Mouse (Mus musculus): ENCODE measurements around the gene Tfap2c. TPM values are rescaled to one million over a fixed set of nuclear protein-coding genes. Genes with fewer than 3 reads are reported as not detected.

Tfap2c gene
- total RNA-seq (2014; rRNA removed) (3.3 and 3.7 TPM in 2 replicates), polyA plus RNA-seq (2015; fragmentation: Nextera tagmentation; extraction: Ambion mirVana) (3.7 and 3.9 TPM in 2 replicates)

DNA sequence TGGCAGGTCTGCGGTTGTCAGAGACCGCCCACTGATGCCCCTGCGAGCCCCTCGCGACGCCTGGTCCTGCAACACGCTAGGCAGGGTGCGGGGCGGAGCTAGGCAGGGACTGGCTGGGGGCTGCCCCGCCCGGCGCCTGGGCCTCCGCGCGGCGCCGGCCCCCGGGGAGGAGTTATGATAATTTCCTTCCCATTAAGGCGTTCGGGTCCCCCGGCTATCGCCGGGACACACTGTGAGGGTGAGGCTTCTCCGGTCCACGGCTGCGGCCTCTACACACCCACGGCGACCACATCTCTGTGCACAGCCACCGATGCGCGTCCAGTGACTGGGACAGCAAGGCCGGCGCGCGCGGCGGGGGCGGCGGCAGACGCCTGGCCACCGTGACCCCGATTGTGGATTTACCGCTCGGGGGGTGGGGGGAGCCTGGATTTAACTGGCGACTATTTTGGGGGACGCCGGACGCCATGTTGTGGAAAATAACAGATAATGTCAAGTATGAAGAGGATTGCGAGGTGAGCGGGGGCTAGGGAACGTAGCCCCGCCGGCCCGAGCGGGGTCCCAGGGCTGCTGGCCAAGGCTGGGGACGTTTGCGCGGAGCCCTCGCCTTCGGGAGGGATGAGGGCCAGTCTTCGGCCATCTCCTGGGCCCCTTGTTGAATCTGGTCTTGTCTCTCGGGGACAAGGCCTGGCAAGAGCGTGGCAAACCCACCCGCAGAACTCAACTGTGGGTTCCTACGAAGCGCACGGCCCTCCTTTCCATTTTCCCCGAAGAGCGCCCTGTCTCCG, at the start of gene Tfap2c:
Gene Tfap2c (plus strand): TSS at position 223 of the 785 bp plus-strand sequence.
- no peaks in the 10 kb centered on the region for H3K4me1 ChIP-seq (ENCODE audit: insufficient read depth)
- H3K4me3 ChIP-seq (ENCODE audit: low read depth, low read length) = peak within 1 kb of the TSS; percentile 33
- ATAC-seq = peak; percentile 56
- peak within 1 kb of the TSS; percentile 53 for H3K4me2 ChIP-seq (ENCODE audit: low read depth)
- H3K9ac ChIP-seq = no peak within 1 kb of the TSS
- WGBS = 3% methylated on average over 69 of the region's 70 CpGs
- TF ChIP-seq CTCF (IDR thresholded peaks at IDR 0.05; ENCODE audit: low read depth) = no peak
- H3K27ac ChIP-seq (ENCODE audit: low read depth, low read length) = no peak within 1 kb of the TSS
- H3K36me3 ChIP-seq (ENCODE audit: insufficient read depth) = no peaks in the 10 kb centered on the region
- peaks cover 66% of the 10 kb centered on the region for H3K27me3 ChIP-seq (ENCODE audit: insufficient read depth, low read length)
- H3K9me3 ChIP-seq (ENCODE audit: low read length) = no peaks in the 10 kb centered on the region
- peak; percentile 44 for DNase-seq

DNA sequence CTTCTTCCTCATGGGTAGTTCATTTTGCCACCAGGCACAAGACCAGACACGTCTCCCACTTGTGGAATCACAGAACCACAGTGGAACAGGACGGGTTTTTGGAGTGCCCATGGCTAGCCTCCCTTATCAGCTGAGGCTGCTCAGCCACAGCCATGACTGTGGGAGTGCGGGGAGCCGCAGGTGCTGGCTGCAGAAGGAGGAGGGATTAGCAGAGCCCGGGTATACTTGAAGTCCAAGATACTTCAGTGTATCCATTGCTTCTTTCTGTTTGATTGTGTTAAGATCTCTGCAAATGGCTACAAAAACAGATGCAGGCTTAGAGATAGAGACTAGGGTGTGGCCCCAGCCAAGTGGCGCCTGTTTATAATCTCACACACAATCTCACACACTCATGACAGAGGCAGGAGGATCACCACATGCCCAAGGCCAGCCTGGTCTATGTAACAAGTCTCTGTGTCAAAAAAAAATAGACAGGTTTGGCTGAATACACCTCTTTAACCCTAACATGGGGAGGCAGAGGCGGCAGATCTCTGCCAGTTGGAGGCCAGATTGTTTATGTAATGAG, 48.6 kb upstream of the Tfap2c start:
- ATAC-seq (no peak), DNase-seq (no peak)
- Histone ChIP-seq H3K27me3 (ENCODE audit: insufficient read depth, low read length) (no peaks in the 10 kb centered on the region), H3K4me1 (ENCODE audit: insufficient read depth) (no peaks in the 10 kb centered on the region), H3K27ac (ENCODE audit: low read depth, low read length) (no peak overlapping the region), H3K36me3 (ENCODE audit: insufficient read depth) (no peaks in the 10 kb centered on the region), H3K4me3 (ENCODE audit: low read depth, low read length) (no peak overlapping the region), H3K9me3 (ENCODE audit: low read length) (no peaks in the 10 kb centered on the region), H3K4me2 (ENCODE audit: low read depth) (no peak overlapping the region), H3K9ac (no peak overlapping the region)
- WGBS = 62% methylated on average over 7 of the region's 7 CpGs
- TF ChIP-seq CTCF (IDR thresholded peaks at IDR 0.05; ENCODE audit: low read depth) = no peak

DNA sequence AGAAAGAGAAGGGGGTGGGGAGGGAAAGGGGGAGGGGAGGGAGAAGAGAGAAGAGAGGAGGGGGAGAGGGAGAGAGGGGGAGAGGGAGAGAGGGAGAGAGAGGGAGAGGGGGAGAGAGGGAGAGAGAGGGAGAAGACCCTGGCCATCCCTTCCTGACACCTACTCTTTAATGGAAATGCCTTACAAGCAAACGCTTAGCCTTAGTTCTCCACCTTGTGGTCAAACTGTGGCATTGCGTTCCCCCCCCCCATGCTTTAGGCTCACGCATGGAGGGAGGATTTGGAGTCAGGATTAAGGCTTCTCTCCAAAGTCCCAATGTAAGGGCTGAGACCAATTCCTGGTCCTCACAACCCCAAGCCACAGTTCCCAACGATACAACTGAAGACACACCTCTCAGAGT, 48.1 kb upstream of the Tfap2c start:
- Histone ChIP-seq H3K9me3 (ENCODE audit: low read length) (no peaks in the 10 kb centered on the region), H3K4me1 (ENCODE audit: insufficient read depth) (no peaks in the 10 kb centered on the region), H3K36me3 (ENCODE audit: insufficient read depth) (no peaks in the 10 kb centered on the region), H3K4me2 (ENCODE audit: low read depth) (no peak overlapping the region), H3K9ac (no peak overlapping the region), H3K27ac (ENCODE audit: low read depth, low read length) (no peak overlapping the region), H3K27me3 (ENCODE audit: insufficient read depth, low read length) (no peaks in the 10 kb centered on the region), H3K4me3 (ENCODE audit: low read depth, low read length) (no peak overlapping the region)
- 9% methylated on average over 4 of the region's 4 CpGs for WGBS
- DNase-seq = peak; percentile 71
- ATAC-seq = no peak; the same call in 1 of the 2 replicates
- TF ChIP-seq CTCF (IDR thresholded peaks at IDR 0.05; ENCODE audit: low read depth) = peak; percentile 91

DNA sequence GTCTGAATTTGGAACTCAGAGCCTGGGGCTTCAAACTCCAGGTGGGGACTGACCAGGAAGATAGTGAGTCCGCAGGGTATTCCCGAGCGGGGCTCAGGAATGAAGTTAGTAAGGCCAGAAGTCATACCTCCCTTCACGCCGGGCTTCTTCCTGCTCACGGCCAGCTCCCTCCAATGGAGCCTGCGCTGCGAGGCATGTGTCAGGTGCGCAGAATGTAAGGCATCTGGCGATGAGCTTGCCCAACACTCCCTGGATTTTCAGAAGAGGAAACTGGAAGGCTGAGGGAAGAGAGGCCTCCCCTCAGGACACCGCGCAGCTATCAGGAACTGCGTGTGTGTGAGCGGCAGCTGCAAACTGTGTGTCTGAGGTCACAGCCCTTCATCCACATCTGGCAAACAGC, 47.2 kb upstream of the Tfap2c start:
- H3K36me3 ChIP-seq (ENCODE audit: insufficient read depth) = no peaks in the 10 kb centered on the region
- no peaks in the 10 kb centered on the region for H3K4me1 ChIP-seq (ENCODE audit: insufficient read depth)
- H3K9ac ChIP-seq = no peak overlapping the region
- H3K27ac ChIP-seq (ENCODE audit: low read depth, low read length) = no peak overlapping the region
- H3K27me3 ChIP-seq (ENCODE audit: insufficient read depth, low read length) = no peaks in the 10 kb centered on the region
- H3K4me2 ChIP-seq (ENCODE audit: low read depth) = no peak overlapping the region
- no peak overlapping the region for H3K4me3 ChIP-seq (ENCODE audit: low read depth, low read length)
- ATAC-seq (no peak), DNase-seq (no peak)
- WGBS = 84% methylated on average over 14 of the region's 14 CpGs
- no peaks in the 10 kb centered on the region for H3K9me3 ChIP-seq (ENCODE audit: low read length)
- TF ChIP-seq CTCF (IDR thresholded peaks at IDR 0.05; ENCODE audit: low read depth) = no peak

DNA sequence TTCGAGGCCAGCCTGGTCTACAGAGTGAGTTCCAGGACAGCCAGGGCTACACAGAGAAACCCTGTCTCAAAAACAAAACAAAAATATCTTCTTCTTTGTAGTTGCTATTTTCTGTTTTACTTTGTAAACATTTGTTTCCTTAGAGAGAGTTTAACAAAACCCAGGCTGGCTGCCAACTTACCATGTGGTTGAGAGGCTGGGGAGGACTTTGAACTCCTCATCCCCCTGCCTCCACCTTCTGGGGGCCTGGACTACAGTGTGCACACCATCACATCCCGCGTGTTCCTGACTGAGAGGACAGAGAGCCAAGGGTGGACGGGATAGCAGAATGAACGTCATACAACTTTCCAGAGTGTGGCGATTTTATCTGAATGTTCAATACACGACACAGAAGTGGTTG, 43.3 kb upstream of the Tfap2c start:
- no peak for TF ChIP-seq CTCF (IDR thresholded peaks at IDR 0.05; ENCODE audit: low read depth)
- Histone ChIP-seq H3K9ac (no peak overlapping the region), H3K9me3 (ENCODE audit: low read length) (no peaks in the 10 kb centered on the region), H3K36me3 (ENCODE audit: insufficient read depth) (no peaks in the 10 kb centered on the region), H3K4me2 (ENCODE audit: low read depth) (no peak overlapping the region), H3K4me3 (ENCODE audit: low read depth, low read length) (no peak overlapping the region), H3K27me3 (ENCODE audit: insufficient read depth, low read length) (no peaks in the 10 kb centered on the region), H3K27ac (ENCODE audit: low read depth, low read length) (no peak overlapping the region), H3K4me1 (ENCODE audit: insufficient read depth) (no peaks in the 10 kb centered on the region)
- no peak for DNase-seq
- no peak for ATAC-seq
- 82% methylated on average over 7 of the region's 7 CpGs for WGBS

DNA sequence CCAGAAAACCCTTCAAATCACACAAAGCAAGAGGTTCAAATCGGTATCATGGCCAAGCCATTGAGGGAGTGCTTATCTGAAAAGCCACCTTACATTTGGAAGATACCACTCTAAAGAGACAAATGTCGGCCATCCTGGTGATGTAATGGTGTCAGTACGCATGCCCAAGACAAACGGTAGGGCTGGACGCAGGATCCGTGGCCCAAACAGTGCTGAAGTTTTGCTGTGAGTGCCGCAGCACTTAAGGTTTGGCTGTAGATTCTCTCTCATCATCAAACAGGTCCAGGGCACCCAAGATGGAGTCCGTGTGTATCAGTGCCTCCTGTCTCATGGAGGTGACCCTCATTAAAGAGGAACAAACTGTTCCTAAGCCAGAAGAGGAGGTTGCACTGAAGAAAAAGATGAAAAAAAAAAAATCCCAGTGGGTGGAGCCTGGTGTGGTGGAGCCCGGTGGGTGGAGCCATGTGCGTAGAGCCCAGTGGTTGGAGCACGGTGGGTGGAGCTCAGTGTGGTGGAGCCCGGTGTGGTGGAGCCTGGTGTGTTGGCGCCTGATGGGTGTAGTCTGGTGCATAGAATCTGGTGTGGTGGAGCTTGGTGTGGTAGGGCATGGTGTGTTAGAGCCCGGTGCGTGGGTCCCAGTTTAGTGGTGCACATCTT, 39.2 kb upstream of the Tfap2c start:
- Histone ChIP-seq H3K4me3 (ENCODE audit: low read depth, low read length) (no peak overlapping the region), H3K4me1 (ENCODE audit: insufficient read depth) (no peaks in the 10 kb centered on the region), H3K4me2 (ENCODE audit: low read depth) (no peak overlapping the region), H3K9ac (no peak overlapping the region), H3K9me3 (ENCODE audit: low read length) (no peaks in the 10 kb centered on the region), H3K27me3 (ENCODE audit: insufficient read depth, low read length) (no peaks in the 10 kb centered on the region), H3K27ac (ENCODE audit: low read depth, low read length) (no peak overlapping the region), H3K36me3 (ENCODE audit: insufficient read depth) (no peaks in the 10 kb centered on the region)
- DNase-seq (no peak), ATAC-seq (no peak)
- WGBS = 91% methylated on average over 15 of the region's 15 CpGs
- TF ChIP-seq CTCF (IDR thresholded peaks at IDR 0.05; ENCODE audit: low read depth) = no peak

DNA sequence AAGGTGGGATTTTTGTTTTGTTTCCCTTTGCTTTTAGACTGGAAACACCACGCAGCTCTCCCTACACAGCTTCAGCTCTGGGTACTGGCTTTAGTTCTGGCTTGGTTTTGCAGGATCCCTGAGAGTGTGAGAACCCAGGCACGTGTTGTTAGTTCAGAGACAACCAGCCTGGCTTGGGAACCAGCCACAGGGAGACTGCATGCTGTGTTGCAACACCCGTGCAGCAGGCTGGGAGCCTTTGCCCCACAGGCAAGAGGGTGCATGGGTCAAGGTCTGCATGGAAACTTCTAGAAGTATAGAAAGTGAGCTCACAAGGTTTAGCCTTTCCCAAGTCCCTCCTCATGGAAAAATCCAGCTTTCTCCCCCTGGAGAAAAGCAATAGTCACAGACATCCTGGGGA, 38.5 kb upstream of the Tfap2c start:
- no peak overlapping the region for H3K4me3 ChIP-seq (ENCODE audit: low read depth, low read length)
- no peaks in the 10 kb centered on the region for H3K27me3 ChIP-seq (ENCODE audit: insufficient read depth, low read length)
- H3K4me1 ChIP-seq (ENCODE audit: insufficient read depth) = no peaks in the 10 kb centered on the region
- H3K9ac ChIP-seq = no peak overlapping the region
- ATAC-seq (no peak), DNase-seq (no peak)
- TF ChIP-seq CTCF (IDR thresholded peaks at IDR 0.05; ENCODE audit: low read depth) = no peak
- H3K36me3 ChIP-seq (ENCODE audit: insufficient read depth) = no peaks in the 10 kb centered on the region
- no peak overlapping the region for H3K27ac ChIP-seq (ENCODE audit: low read depth, low read length)
- no peaks in the 10 kb centered on the region for H3K9me3 ChIP-seq (ENCODE audit: low read length)
- H3K4me2 ChIP-seq (ENCODE audit: low read depth) = no peak overlapping the region
- WGBS = 63% methylated on average over 3 of the region's 3 CpGs
